Mouse (Mus musculus) frontal cortex, adult (tissue): ENCODE data around the gene Hspb6.
A peak's percentile ranks its signal among the peaks of the same experiment; 100 is the strongest.

ENCODE experiments used
- ATAC-seq: cut with Nextera tagmentation; 2 replicates; pipeline ENCODE4 v1.9.2; 2017; ENCODE audit warnings: mild to moderate bottlenecking, moderate library complexity, mixed read lengths; ENCODE audit not compliant: low TSS enrichment

Hspb6 gene

DNA sequence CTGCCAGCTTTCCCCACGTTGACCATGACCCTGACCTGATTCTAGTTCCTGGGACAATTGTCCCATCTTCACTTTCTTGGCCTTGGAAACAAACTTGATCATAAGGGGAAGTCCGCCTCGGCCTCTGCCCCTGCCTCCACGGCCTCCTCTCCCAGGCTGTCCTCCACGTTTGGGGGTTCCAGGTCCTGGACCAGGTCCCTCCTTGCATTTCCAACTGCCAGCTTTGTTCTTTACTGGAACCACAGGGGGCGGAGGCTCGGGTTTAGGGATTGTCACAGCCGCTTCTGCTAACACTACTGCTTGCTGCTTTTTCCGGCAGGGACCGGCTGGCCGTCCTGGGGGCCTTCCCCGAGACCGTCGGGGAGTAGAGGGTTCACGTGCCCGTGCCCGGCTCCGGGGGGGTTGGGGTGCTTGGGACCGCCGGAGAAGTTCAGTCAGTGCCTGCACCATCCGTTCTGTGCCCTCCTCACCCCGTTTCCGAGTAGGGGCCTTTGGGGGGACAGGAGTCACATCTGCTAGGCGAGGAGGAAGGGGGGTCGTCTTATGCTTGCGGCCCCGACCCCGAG, 34.6 kb downstream of the Hspb6 start:
- no peak for ATAC-seq

DNA sequence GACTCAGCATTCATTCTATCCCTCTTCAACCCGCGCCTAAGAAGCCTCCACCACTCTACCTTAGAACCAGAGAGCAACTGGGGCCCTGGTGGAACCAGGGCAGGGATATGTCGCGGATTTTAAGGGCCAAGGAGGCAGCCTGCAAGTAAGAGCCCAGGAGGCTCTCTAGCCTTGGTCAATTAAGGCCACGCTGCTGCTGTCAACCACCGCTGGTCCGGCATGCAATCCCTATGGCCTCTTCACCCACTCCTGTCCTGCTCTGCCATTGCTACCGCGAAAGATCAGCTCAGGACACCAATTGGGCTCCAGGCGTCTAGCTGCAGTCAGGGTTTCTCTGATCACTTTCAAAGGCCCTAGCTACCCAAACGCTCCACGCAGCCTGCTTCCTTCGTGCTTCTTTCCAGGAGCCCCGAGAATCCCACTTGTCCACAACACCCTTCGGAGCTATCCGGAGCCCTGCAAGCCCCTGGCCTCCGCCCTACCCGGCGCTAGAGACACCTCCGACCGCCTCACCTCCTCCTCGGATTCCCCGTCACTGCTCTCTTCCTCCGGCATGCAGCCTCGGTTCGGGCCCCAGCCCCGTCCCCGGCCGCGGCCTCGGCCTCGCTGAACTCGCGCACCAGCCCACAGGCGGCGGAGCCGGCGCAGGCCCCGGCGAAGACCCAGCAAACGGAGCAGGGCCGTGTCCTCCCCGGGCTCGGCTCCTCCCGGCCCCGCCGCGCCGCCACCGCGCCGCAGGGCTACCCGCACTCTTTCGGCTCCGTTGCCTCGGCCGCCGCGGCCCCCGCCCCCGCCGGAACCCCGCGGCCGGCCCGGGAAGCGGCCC, 36.1 kb downstream of the Hspb6 start:
- ATAC-seq, result peak; percentile 4; the same call in 1 of the 2 replicates

DNA sequence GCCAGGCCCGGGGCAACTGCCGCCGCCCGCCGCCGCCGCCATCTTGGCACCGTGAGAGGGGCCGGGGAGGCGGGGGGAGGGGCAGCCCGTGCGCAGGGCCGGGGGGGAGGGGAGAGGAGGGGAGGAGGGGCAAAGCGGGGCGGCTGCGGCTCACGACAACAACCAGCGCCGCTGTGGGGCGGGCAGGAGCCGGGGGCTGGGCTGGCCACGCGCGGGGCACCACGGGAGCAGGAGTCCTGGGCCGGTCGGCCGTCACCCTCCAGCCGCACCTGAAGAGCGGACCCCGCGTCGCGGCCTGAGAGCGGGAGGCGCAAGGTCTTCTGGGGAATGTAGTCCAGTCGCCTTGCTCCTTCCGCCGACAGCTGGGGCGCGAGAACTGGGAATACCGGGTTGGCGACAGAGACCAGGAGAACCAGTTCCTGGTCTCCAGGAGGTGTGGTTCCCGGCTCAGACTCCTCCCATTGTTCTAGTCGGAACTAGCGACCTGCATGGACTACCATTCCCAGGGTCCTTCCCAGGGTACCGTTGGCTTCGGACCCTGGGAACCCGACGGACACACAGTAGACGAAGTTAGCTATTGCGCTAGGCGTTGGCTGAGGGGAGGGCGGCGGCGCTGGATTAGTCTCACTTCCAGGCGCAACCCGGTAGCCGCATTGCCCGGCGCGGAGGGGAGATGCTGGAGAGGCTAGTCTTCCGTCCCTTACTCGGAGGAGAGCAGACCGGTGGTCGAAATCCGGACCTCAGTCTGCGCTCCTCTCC, 36.9 kb downstream of the Hspb6 start, which contains the start of gene Kmt2b:
Kmt2b (minus strand) TSS at position 51 of the 759 bp plus-strand sequence.
- ATAC-seq, result peak; percentile 90

DNA sequence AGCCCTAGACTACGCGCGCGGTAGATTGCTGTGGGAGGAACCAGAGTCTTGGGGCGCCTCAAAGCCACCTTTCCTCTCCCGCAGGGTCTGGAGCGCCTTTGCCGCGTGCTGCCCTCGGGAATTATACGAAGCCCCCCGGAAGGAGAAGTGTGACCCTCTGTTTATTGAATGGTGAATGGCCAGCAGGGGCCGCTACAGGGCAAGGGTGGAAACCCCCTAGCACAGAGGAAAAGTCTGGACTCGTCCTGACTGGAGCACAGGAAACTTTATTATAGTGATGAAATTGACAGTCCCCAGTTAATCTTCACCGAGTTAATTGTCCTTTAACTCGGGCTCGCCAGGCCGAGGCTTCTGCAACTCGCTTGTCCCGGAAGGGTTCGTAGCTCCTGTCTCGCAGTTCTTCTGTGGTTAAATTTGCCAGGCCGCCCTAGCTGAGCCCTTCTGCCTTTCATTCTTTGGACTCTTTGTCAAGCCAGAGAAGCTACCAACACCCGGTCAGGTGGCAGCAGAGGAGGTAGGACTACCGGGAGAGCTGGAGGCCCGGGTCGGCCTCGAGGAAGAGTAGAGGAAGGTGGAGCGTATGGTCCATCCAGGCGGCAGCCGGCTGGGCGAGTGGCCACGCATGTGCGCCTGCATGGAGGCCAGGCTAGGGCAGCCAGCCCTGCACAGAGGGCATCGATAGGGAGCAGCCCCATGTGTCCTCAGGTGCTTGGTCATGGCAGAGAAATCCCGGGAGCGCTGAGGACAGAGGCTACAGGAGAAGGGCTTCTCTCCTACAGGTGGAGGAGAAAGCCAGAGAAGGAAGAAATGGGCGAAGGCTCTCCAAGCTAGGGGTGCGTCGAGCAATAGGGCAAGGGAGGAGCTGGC, 37.7 kb downstream of the Hspb6 start:
- ATAC-seq, result peak; percentile 29; the same call in 1 of the 2 replicates

DNA sequence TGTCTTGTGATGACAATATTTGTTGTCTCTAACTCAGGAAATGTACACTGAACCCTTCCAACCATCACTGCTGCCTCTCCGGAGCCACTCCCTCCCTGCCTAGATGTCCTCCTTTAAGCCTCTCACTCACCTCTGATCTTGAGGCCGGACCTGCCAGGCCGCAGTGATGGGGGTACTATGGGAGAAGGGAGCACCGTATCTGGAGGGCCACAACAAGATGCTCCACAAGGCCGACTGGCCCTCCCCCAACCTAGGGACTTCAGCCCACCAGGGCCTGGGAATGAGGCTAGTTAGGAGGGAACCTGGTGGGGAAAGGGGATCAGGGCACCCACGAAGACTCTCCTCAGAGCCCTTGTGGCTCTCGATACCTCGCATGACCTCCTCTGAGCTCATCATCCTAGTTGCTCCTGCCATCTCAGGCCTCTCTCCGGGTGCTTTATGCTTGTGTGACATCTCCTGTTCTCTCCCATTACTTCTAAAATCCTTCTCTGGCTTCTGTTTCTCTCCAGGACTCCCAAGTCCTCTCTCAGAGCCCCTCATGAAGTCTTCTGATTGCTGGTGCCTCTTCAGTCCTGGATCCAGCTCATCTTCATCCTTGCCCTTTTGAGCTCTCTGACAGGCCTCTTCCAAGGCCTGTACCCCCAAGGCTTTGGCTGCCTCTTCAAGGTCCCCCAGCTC, 39.1 kb downstream of the Hspb6 start:
- no peak for ATAC-seq

DNA sequence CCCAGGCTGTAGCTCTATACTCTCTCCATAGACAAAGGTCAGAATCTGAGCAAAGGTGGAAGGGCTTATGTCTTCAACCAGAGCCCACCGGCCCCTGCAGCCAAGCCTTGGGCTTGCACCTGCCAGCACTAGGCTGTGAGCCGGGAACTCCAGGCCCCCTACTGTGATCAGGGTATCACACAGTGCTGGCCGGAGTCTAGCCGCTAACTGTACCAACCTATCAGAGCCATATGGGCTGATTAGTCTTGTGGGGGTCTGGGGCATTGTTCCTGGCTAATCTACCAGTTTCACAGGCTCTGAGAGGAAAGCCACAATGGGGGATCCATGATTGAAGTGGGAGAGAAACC, 39.6 kb downstream of the Hspb6 start:
- ATAC-seq, result no peak

DNA sequence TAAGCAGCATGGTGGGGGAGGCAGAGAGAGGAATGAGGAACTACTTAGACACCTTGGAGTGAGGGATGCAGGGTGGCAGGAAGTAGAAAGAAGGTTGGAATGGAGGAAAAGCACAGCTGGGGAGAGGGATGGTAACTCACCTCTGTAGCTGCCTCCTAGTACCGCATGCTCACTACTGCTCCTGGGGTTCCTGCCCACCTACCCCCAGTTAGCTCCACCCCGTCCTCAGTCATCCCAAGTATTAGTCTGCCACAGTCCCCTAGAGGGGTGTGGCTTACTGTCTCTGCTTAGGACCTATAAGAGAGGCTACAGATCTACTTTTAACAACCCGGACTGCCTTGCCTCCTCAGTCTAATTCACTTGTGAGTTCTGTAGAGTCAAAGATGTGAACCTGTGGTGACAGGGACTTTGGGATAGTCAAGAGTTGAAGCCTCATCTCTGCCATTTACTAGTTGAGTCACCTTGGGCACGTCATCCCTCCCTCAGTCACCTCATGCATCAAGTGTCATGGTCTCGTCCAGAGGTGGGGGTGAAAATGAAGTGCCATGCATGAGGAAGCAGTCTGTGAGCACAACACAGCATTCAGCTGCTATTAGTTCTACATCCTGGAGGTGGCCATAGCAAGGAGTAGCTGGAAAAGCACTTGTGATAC, 40.9 kb downstream of the Hspb6 start:
- ATAC-seq, result no peak

DNA sequence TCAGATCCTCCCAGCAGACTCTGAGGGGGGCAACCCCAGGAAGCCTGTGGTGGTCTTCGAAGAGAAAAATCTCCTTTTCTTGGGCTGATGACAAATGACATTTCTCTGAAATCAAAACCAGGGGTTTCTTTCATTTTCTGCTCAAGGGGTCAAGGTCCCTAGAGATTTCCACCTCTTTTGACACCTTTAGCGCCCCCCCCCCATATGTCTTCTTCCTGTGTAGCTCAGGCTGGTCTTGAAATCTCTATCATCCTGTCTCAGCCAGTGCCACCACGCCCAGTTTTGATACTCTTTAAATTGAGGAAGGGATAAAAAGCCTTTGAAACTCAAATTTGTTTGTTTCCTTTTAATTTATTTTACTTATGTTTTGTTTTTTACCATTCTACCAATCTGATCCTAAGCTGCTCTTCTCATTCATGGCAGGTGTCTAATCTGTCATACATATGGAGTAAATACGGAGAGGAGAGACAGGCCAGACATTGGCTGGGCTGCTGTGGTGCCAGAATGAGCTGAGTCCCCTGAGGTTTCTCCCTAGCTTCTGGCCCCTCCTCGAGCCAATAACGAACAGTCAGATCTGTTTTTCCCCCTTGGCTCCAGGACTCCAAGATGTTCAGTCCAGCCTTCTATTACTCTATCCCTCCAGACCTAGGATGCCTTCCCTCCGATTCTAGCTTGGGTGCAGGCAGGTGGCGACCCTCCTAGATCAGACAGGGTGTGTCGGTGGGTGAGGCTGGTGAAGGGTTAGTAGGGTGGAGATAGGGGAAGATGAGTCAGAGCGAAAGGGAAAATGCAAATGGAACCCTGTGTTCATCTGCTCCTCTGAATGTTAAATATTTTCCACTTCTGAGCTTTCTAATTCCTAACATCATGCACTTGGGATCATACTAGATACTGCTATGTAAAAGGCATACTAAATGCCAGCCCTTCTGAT, 41.9 kb downstream of the Hspb6 start:
- no peak for ATAC-seq

DNA sequence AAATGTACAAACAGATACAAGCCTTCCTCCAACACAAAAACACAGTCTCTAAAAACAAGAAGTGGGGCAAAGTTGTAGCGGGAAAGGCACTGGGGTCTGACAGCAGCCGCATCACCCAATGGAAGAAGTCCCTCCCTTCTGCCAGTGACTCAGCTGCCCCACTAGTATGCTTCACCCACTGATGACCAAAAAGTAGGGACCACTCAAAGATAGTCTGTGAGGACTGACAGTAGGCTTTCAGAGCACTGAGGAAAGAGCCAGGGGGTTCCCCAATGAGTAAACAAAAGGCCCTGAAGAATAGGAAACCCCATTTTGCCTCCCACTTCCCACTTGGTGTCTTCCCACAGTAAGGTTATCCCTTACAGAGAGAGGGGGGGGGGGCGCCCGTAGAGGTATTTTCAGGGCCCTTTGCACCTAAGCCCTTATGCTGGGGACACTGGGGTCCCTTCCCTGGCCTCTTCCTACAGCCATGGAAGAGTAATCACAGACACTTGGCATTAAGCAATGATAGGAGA, 42.6 kb downstream of the Hspb6 start:
- no peak for ATAC-seq

DNA sequence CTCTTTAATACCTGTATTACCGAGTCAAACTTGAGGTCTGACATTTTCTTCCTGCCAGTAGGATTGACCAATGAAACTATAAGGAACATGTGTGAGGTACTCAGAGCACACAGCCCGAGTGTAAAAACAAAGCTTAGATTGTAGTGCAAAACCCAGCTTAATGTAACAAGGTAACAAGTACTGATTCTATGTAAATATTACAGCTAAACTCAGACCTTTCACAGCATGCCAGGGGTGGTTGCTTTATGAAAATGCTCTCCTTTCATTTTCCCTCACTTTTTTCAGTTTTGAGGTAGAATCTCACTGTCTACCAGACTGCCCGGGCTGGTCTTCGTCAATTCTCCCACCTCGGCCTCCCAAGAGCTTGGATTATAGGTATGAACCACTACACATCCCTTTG, 44.1 kb downstream of the Hspb6 start:
- ATAC-seq, result no peak

DNA sequence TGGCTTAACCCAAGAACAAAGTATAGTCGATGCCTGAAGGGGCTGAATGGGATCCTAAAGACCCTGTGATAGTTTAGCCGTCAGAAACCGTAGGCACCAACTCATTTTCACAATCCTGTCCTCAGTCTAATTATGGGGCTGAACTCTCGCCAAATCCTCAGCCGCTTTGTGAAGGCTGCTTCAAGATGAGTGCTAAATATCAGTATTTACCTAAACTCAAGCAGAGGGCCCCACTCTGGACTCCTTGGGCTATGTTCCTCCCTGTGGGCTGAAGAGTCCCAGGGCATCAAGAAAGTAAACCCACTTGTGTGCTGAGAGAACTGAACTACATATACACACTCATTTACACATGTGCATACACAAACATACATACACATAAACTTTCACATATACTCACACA, 44.8 kb downstream of the Hspb6 start:
- ATAC-seq, result no peak

DNA sequence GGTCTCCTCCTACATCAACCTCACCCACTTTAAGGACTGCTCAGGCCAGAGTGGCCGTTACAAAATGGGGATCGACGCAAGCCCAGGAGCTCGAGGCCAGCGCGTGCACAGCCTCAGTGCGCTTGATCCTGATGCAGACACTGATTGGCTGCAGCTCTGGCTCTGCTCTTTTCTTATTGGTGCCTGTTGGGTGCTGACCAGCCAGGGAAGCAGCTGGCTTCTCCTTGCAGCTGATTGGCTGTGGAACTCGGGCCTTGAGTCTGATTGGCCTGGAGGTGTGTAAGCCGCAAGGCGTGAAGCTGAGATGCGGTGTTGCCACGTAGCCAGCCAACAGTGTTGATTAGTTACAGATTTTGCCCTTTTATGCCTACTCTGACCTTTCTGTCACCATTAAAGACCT, 46.8 kb downstream of the Hspb6 start, which contains the start of gene Zbtb32:
Zbtb32 (minus strand) TSS at position 124 of the 400 bp plus-strand sequence.
- ATAC-seq, result no peak

DNA sequence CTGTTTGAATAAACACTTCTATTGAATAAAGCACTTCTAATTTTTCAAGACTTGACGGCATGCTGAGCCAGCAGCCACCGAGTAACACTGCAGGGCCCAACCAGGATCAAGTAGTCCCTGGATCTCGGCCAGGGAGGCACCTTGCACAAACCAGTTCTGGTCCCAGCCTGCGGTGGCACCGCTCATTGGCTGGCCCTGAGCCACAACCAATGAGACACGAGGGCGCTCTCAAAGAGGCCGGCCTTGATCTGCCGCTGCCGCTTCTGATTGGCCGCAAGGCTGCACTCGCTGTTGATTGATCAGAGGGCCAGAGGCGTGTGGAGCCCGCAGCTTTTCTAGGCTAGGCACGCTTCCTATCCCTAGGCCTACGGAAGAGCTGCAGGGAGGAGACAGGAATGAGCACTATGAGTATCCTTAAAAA, 48.0 kb downstream of the Hspb6 start:
- ATAC-seq, result peak; percentile 98

DNA sequence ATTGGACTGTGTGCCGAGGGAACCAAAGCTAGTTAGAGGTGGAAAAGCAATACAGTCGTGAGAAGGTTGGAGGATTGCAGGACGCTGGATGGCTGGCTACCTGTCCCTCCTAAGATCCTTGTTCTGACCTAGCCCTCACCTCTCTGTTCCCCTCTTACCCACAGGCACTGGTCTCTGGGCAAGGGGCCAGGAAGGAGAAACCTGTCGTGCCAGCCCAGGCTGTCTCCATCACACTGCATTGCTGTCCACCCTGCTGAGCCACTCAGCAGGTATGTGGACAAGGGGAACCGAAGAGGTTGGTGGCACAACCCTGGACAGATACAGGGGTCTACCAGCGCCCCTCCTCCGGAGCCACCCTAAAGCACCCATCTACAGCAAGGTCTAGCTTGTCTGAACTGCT, 48.7 kb downstream of the Hspb6 start:
- no peak for ATAC-seq

DNA sequence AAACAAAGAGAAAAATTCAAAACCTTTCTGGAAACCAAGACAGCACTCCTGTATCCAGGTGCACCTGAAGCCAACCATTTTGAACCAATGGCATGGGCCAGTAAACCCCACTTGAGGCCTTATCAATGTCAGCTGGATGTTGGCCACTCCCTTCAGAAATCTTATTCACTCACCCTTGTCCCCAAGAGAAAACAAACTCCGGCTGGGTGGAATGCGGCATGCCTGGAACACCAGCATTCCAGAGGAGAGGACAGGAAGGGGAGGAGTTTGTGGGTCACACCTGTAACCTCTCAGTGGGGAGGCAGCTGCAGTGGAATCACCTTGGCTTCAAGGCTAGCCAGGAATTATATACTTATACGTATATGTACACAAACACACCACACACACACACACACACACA, 50.6 kb downstream of the Hspb6 start:
- ATAC-seq, result no peak

DNA sequence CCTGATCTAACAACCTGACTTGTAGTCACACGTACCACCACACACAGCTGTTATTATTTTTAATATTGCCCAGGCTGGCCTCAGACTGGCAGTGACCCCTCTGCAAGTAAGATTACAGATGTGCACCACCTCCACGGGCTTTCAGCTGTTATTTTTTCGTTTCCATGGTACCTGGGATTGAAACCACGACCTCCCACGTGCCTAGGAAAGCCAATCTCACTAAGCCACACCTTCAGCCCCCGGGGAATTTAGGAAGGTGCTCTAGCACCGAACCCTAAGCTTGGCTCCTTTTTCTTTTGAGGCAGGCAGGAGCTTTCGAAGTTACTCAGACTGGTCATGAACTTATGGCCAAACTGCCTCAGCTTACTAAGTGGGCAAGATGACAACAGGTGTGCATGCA, 52.4 kb downstream of the Hspb6 start:
- no peak for ATAC-seq

DNA sequence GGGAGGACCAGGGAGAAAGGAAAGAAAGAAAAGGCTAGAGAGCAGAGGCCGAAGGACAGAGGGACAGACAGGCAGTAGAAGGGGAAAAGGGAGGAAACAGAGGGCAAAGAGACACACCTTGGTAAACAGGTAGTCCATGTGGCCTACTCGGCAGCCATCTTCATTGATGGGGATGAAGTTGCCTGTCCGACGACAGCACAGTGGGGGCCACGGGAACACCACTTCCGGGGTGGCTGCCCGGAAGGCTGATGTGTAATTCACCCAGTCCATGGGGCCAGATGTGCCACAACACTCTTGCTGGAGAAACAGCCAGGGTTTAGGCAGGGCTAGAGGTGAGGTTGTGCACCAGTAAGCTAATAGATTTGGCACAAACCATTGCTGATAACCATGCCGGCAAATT, 53.0 kb downstream of the Hspb6 start:
- ATAC-seq, result no peak
